Mouse (Mus musculus) ovary, postnatal 10 days (tissue): ENCODE data around the gene Prokr2.

Experiments used
- DNase-seq: peaks from one replicate; pipeline ENCODE4 v3.0.0; 2022; ENCODE audit warnings: low spot score

Gene Prokr2

DNA sequence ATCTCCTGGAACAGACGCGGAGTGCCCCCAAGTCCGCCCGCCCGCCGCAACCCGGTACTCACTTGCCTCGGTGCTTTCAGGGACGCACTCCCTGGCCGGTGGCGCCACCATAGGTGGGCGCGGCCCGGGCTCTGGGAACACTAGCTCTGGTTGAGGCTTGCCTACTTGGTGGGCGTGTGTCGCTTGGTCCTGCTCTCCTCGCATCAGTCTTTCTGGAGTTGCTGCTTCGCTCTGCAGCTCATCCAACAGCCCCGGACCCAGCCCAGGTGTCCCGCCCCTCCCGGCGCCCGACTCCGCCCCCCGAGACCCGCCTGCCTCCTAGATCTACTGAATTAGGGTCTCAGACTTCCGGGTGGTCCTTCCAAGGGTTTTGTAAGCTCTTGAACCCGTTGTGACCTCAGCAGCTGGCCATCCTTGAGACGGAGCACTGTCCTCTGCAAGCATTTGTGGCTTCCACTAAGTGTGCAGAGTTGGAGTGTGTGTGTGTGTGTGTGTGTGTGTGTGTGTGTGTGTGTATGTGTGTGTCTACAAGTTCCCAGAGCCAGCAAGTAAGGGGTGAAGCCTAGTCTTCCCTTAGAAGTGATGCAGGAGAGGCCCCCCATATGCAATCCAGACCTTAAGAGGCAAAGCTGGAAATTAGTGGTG, at the start of gene Prokr2:
TSS of gene Prokr2 (minus strand) at position 254 of the 645 bp plus-strand sequence.
- no peak for DNase-seq

DNA sequence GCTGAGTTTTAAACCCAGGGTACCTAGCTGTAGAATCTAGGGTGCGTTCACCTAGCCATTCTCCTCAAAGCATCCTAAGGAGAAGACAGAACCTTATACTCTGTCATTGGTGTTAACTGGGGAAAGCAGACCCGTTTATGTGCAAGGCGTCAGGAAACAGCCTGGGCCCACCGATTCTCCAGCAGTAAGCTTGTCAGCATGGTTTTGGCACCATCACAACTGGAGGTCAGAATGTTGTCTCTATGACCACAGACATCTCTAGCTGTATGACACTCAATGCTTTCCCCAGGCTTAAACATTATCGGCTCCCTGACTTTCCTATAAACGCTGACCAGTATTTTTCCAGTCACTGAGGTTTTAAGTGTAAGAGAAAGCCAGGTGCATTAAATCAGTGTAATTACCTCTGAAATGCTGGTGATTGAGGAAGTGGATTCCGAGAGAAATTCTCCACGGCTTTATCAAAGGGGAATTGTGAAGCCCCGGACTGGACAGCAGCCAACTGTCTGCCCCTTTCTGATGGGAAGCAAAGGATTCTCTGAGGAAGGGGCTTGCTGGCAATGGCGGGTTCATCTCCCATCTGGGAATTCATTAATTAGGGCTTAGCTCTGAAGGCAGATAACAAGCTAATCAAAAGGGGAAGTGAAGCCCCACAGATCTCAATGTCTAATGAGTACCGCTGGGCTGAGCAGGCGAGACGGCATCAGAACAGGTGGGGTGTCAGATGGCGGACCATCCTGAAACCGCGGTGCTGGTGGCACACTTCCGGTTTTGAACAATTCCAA, 42.1 kb upstream of the Prokr2 start:
- no peak for DNase-seq

- no peak for DNase-seq
These were observed 40.3 kb upstream of the Prokr2 start for GRCm38 (mm10) chr2:132425576-132425975.

DNA sequence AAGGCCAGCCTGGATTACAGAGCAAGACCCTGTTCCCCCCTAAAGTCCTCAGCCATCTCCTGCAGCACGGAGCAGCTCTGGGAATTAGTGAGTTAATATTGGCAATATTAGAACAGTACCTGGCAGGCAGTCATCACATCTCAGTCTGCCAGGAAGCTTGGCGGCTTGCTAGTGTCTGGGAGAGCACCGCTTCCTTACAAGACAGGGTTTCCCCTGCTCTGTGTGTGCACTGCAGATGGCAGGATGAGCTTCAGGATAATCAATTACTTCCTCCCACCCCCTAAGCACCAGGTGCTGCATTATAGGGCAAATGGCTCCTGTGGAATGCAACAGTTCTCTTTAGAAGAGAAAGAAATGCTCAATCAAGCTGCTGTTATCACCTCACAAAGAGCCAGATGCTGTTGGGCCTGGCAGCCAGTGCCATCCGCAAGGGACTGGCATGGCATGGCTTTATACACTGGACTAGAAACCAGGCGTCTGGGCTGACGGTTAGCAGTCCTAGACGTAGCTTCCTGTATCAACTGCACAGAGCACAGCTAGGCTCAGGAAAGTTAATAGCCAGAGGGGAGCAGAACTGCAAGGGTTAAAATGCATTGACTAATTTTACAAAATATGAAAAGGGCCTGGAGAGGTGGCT, 38.3 kb upstream of the Prokr2 start:
- no peak for DNase-seq

DNA sequence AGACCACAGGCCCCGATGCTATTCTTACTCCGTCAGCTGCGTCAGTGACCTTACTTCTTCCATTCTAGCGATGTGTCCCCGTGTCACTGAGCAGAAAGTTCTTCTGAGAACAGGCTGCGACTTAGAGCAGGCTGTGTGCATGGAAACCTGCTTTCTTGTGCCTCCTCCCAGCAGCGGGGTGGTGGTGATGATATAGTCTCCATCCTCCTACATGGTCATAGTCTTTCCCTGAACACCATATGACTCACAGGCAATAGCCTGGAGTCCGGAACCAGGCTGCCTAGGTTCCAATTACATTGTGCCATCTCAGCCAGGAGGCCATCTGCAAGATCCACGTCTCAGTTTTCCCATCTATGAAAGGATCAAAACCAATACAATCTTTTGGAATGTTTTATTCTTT, 37.6 kb upstream of the Prokr2 start:
- no peak for DNase-seq

DNA sequence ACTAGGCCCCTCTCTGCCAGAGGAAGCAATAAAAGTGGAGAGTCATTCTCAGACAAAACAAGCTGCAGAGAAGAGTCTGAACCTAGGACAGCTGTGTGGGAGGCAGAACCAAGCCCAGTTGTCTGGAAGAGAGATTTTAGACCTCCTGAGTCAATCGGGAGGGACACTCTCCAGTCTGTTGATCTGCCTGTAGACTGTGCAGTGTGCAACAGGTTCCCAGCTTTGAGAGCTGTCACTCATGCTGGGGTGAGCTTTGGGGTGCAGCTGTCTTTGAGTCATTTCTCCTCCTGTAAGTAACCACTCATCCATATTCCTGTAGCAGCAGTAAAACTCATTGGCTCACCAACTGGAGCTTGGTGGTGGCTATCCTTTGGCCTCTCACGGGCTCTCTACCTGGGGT, 33.2 kb upstream of the Prokr2 start:
- DNase-seq: no peak

GRCm38 (mm10) chr2:132410126-132410525, 24.9 kb upstream of the Prokr2 start:
- DNase-seq: no peak

DNA sequence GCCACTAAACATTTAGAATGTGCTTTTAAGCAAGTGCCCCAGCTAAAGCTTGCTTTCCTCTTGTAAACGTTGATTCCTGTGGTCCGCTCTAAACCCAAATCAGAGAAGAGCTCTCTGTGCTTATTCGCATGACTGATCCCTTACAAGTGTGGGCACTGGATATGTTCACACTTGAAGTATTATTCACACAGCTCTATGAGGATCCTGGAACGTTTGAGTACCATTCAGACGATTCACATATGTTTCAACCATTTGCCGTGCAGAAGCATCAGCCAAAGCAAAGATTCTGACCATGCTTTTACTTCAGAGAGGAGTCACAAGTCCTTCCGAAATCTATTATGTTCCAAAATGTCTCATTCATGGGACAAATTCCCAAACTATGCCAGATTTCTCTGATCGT, 12.9 kb upstream of the Prokr2 start:
- no peak for DNase-seq

GRCm38 (mm10) chr2:132395753-132396152, 10.5 kb upstream of the Prokr2 start:
- DNase-seq: no peak

GRCm38 (mm10) chr2:132390607-132391160, 5.4 kb upstream of the Prokr2 start:
- no peak for DNase-seq

DNA sequence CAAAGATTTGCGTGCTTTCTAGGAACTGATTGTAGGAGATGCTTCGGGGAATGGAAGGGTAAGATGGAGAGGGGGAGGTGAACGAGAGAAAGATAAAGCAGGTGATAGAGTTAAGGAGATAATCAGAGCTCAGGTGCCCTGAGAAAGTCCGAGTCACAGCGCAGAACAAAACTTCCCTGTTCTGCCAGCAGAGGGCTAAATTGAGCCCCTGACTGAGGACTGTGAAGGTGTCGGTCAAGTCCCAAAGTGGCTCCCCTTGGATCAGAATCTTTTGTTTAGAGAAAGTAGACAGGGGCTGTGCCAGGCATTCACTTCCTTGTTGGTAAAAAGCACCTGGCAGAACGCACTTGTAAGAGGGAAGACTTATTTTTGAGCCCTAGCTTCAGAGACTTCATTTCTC, 4.3 kb upstream of the Prokr2 start:
- DNase-seq: no peak

- DNase-seq: no peak
These were observed 595 bp downstream of the Prokr2 start for GRCm38 (mm10) chr2:132384511-132385193.

DNA sequence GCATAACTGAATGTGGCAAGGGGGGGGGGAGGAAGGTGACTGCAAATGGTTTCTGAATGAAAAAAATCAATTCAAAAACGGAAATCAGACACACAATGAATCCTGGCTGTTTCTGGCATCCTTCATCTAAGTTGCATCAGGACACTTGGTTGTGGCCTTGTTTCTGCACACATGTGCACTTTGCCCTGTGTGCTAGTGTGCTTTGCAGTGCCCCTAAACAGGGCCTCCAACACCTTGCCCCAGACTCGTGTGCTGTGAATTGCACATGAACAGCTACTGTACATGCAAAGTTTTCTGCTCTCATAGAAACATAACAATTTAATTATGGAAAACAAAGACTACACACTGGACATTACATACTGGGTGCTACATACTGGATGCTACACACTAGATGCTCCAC, 2.9 kb downstream of the Prokr2 start:
- DNase-seq: no peak

DNA sequence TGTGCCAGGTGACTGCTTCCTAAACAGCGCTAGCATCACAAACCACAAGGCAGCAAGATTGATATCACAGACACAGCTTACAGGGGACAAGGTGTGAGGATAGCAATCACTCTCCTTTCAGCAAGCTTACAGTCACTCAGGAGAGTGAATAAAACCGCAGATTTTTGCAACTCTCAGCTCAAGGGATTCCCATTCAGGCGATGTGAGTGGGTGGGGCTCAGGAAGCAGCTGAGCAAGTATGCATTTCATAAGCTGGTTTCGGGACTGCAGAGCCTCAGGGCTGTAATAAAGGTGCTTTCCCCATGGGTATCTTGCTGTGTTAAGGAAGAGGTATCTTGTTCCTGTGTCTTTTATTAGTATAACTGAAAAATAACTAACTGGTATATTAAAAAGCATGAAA, 5.6 kb downstream of the Prokr2 start:
- no peak for DNase-seq

- no peak for DNase-seq
These were observed 6.6 kb downstream of the Prokr2 start for GRCm38 (mm10) chr2:132378602-132379150.

GRCm38 (mm10) chr2:132377436-132377835, 7.8 kb downstream of the Prokr2 start:
- no peak for DNase-seq

DNA sequence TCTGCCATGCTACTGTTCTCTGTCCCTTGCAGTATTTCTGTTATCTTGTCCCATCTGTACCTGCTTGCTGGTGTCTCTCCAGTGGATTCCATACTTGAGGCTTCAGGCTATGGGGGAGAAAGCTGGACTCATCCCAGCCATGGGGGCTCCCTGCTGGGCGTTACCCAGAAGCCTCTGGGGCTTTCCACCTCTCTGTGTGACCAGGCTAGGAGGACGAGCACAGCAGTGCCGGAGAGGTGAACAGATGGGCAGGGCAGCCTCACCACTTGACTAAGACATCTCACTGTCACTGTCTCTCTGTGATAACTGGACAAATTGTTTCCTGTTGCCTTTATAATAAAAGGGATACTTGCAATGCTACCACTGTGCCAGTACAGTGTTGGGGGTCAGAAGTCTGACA, 9.5 kb downstream of the Prokr2 start:
- no peak for DNase-seq

DNA sequence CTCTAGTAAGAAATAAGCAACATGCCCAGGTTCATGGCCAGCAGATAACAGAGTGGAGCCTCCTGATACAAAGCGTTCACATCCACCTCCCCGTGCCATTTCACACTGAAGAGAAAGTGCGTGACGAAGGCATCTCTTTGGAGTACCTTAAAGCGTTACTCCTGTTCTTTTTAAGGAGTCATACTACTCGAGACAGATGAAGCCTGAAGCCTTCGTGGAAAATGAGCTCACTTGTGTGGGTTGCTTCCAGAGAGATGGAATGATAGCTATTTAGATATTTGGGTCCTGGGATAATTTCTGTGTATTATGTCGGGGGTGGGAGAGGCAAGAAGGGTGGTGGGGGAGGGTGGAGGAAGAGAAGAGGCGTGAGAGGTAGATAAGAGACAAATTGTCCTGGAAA, 10.1 kb downstream of the Prokr2 start:
- no peak for DNase-seq

DNA sequence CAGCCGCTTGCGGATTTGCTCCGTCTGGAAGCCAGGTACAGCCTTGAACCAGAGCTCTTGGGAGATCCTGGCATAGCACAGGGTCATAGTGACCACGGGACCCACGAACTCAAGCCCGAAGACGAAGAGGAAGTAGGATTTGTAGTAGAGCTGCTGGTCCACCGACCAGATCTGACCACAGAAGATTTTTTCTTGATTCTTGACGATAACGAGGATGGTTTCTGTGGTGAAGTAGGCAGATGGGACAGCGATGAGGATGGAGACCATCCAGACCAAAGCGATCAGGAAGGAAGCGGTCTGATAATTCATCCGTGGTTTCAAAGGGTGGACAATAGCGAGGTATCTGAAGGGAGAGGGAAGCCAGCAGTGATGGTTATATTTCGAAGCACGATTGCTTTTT, 11.5 kb downstream of the Prokr2 start:
- DNase-seq: no peak

DNA sequence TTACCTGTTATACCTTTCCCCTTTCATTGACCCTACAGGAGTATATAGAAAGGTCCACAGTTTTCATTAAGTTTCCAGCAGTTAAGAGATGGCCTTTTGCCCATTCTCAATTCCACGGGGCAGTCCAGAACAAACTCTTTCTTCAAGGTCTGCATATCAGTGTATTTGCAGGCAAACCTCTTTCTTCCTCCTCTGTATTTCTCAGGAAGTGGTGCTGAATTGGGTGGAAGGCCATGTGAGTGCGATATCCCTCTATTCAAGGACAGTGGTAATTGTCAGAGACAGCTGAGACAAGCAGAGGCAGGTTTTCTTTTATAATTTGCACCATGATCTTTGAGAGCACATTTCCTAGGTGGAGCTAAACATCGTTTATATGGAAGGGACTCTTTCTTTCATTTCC, 16.8 kb downstream of the Prokr2 start:
- DNase-seq: no peak

GRCm38 (mm10) chr2:132343846-132344245, 41.4 kb downstream of the Prokr2 start:
- no peak for DNase-seq

- no peak for DNase-seq
These were observed 44.0 kb downstream of the Prokr2 start for GRCm38 (mm10) chr2:132341293-132341692.
